Mouse (Mus musculus): Measurements from ENCODE around the gene Aldh3b2. TPM values are rescaled to one million over a fixed set of nuclear protein-coding genes. Genes with fewer than 3 reads are reported as not detected.

Aldh3b2 gene
- polyA plus RNA-seq, 1 experiment from 2014 or later = 0.36 TPM

DNA sequence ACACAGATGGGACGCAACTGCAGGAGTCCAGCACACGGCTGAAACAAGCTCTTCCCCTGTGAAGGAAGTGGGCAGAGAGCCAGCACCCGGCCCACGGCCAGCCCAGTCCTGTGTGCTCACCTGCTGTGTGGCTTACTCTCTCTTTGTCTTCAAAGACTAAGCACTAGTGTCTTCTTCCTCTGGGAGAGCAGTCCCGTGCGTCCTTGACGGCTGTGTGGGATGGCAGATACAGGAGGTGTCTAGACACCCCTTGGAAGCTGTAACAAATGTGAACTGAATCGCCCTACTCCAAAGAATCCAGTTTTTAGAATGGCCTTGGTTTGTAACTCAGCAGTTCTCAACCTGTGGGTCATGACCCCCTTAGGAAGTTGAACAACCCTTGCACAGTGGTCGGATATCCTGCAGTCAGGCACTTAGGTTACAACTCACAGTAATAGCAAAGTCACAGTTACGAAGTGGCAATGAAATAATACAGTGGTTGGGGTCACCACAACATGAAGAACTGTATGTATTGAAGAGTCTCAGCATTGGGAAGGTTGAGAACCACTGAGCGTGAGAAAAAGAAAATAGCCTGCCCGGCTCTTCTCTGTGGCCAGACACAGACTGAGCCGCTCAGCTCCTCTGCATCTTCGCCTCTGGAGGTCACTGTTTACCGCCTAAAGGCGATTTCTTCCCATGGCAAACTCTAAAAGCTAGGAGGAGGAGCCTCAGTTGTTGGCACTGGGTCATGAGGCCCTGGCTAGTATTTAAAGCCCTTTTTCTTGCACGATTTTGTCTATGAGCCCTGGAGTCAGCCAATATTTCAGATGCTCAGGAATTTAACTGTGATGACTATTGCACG lies 46.8 kb downstream of the Aldh3b2 start:
- ATAC-seq (peak; percentile 66; the same call in 1 of the 2 replicates), DNase-seq (ENCODE audit: low spot score) (peak; percentile 87)
- 26% methylated on average over 18 of the region's 18 CpGs for WGBS
- Histone ChIP-seq H3K27me3 (replicated peaks; ENCODE audit: control insufficient read depth, insufficient read depth, low read length) (no peaks in the 10 kb centered on the region), H3K4me1 (ENCODE audit: control insufficient read depth, insufficient read depth, low read length) (no peaks in the 10 kb centered on the region), H3K4me2 (ENCODE audit: low read length) (no peak overlapping the region), H3K9ac (ENCODE audit: low read length) (no peak overlapping the region), H3K36me3 (ENCODE audit: control insufficient read depth, insufficient read depth, low read length) (no peaks in the 10 kb centered on the region), H3K4me3 (ENCODE audit: low read depth, low read length) (no peak overlapping the region), H3K9me3 (replicated peaks; ENCODE audit: control insufficient read depth, low read length) (no peaks in the 10 kb centered on the region), H3K27ac (ENCODE audit: low read depth, low read length) (no peak overlapping the region)

DNA sequence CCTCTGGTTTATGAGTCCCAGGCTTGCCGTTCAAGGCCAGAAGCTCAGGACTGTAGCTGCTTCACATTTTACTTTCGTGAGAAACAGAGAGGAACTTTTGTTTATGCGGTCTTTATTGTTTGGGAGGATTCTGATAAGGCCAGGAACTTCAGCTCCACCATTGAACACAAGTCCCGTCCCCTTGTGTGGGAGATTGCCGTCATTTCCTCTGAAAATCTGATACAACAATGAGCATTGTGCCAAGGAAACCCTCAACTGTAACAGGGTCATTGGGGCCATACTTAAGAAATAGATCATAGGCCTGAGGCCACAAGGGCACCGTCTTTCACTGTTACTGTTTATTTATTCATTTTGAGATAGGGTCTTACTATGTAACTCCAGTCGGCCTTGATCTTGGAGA lies 51.1 kb downstream of the Aldh3b2 start:
- no peak for ATAC-seq
- DNase-seq (ENCODE audit: low spot score) = no peak
- Histone ChIP-seq H3K27me3 (replicated peaks; ENCODE audit: control insufficient read depth, insufficient read depth, low read length) (no peaks in the 10 kb centered on the region), H3K36me3 (ENCODE audit: control insufficient read depth, insufficient read depth, low read length) (no peaks in the 10 kb centered on the region), H3K27ac (ENCODE audit: low read depth, low read length) (no peak overlapping the region), H3K4me1 (ENCODE audit: control insufficient read depth, insufficient read depth, low read length) (no peaks in the 10 kb centered on the region), H3K4me3 (ENCODE audit: low read depth, low read length) (no peak overlapping the region), H3K9me3 (replicated peaks; ENCODE audit: control insufficient read depth, low read length) (no peaks in the 10 kb centered on the region), H3K4me2 (ENCODE audit: low read length) (no peak overlapping the region), H3K9ac (ENCODE audit: low read length) (no peak overlapping the region)
- 85% methylated on average over 7 of the region's 7 CpGs for WGBS

DNA sequence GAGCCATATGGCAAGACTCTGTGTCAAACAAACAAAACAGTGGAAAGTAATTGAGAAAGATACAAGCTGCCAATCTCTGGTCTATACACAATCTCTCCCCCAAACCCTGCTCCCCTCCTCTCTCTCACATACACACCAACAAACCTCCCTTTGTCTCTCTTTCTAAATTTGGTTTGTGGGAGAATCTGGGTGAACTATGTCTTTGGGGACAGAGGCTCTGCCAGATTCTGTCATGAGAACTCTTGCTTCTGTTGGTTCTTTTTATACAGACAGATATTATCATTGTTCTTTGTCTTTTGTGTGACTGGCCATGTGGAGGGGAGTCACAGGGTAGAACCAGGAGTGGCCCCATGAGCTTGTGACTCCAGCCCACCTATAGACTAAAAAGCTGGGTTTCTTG lies 55.4 kb downstream of the Aldh3b2 start:
- DNase-seq (ENCODE audit: low spot score) = no peak
- Histone ChIP-seq H3K4me1 (ENCODE audit: control insufficient read depth, insufficient read depth, low read length) (no peaks in the 10 kb centered on the region), H3K9ac (ENCODE audit: low read length) (no peak overlapping the region), H3K4me2 (ENCODE audit: low read length) (no peak overlapping the region), H3K36me3 (ENCODE audit: control insufficient read depth, insufficient read depth, low read length) (no peaks in the 10 kb centered on the region), H3K27ac (ENCODE audit: low read depth, low read length) (no peak overlapping the region), H3K4me3 (ENCODE audit: low read depth, low read length) (no peak overlapping the region), H3K9me3 (replicated peaks; ENCODE audit: control insufficient read depth, low read length) (no peaks in the 10 kb centered on the region), H3K27me3 (replicated peaks; ENCODE audit: control insufficient read depth, insufficient read depth, low read length) (no peaks in the 10 kb centered on the region)
- no peak for ATAC-seq

Other genes with a start within 250 kb of the Aldh3b2 start
- gene Kmt5b, start 204.9 kb upstream of the Aldh3b2 start, polyA plus RNA-seq (2014; fragmentation: Nextera tagmentation; extraction: Ambion mirVana) = 32.8 and 48.7 TPM in 2 replicates
- gene Chka, start 120.6 kb upstream of the Aldh3b2 start, polyA plus RNA-seq (2014; fragmentation: Nextera tagmentation; extraction: Ambion mirVana) = 32.0 and 49.5 TPM in 2 replicates
- 5.8 and 9.1 TPM in 2 replicates for gene Tcirg1, start 65.2 kb upstream of the Aldh3b2 start, polyA plus RNA-seq (2014; fragmentation: Nextera tagmentation; extraction: Ambion mirVana)
- gene Ndufs8, start 59.6 kb upstream of the Aldh3b2 start, polyA plus RNA-seq (2014; fragmentation: Nextera tagmentation; extraction: Ambion mirVana) = 243 and 301 TPM in 2 replicates
- 1.9 and 2.0 TPM in 2 replicates for gene Aldh3b1, start 42.5 kb upstream of the Aldh3b2 start, polyA plus RNA-seq (2014; fragmentation: Nextera tagmentation; extraction: Ambion mirVana)
- 7.5 and 9.4 TPM in 2 replicates for gene Unc93b1, start 37.1 kb upstream of the Aldh3b2 start, polyA plus RNA-seq (2014; fragmentation: Nextera tagmentation; extraction: Ambion mirVana)
- not detected in 2 replicates for gene Aldh3b3, start 13.7 kb upstream of the Aldh3b2 start, polyA plus RNA-seq (2014; fragmentation: Nextera tagmentation; extraction: Ambion mirVana)
- gene Acy3, start 14.2 kb downstream of the Aldh3b2 start, polyA plus RNA-seq (2014; fragmentation: Nextera tagmentation; extraction: Ambion mirVana) = 1.8 and 2.3 TPM in 2 replicates
- not detected in 2 replicates for gene Tbx10, start 20.4 kb downstream of the Aldh3b2 start, polyA plus RNA-seq (2014; fragmentation: Nextera tagmentation; extraction: Ambion mirVana)
- gene Nudt8, start 28.3 kb downstream of the Aldh3b2 start, polyA plus RNA-seq (2014; fragmentation: Nextera tagmentation; extraction: Ambion mirVana) = 35.6 and 41.1 TPM in 2 replicates
- gene Gm49405, start 28.3 kb downstream of the Aldh3b2 start, polyA plus RNA-seq (2014; fragmentation: Nextera tagmentation; extraction: Ambion mirVana) = 2.2 and 3.8 TPM in 2 replicates
- gene Doc2g, start 31.0 kb downstream of the Aldh3b2 start, polyA plus RNA-seq (2014; fragmentation: Nextera tagmentation; extraction: Ambion mirVana) = 3.2 and 5.4 TPM in 2 replicates
- 238 and 254 TPM in 2 replicates for gene Ndufv1, start 40.5 kb downstream of the Aldh3b2 start, polyA plus RNA-seq (2014; fragmentation: Nextera tagmentation; extraction: Ambion mirVana)
- 369 and 398 TPM in 2 replicates for gene Gstp1, start 65.7 kb downstream of the Aldh3b2 start, polyA plus RNA-seq (2014; fragmentation: Nextera tagmentation; extraction: Ambion mirVana)
- gene Gstp2, start 73.7 kb downstream of the Aldh3b2 start, polyA plus RNA-seq (2014; fragmentation: Nextera tagmentation; extraction: Ambion mirVana) = 1.2 and 4.2 TPM in 2 replicates
- not detected in 2 replicates for gene Gstp3, start 87.2 kb downstream of the Aldh3b2 start, polyA plus RNA-seq (2014; fragmentation: Nextera tagmentation; extraction: Ambion mirVana)
- gene Cabp2, start 109.2 kb downstream of the Aldh3b2 start, polyA plus RNA-seq (2014; fragmentation: Nextera tagmentation; extraction: Ambion mirVana) = not detected in 2 replicates
- 88.6 and 91.7 TPM in 2 replicates for gene Cdk2ap2, start 124.9 kb downstream of the Aldh3b2 start, polyA plus RNA-seq (2014; fragmentation: Nextera tagmentation; extraction: Ambion mirVana)
- gene Pitpnm1, start 127.7 kb downstream of the Aldh3b2 start, polyA plus RNA-seq (2014; fragmentation: Nextera tagmentation; extraction: Ambion mirVana) = 29.1 and 40.8 TPM in 2 replicates
- gene Aip, start 153.5 kb downstream of the Aldh3b2 start, polyA plus RNA-seq (2014; fragmentation: Nextera tagmentation; extraction: Ambion mirVana) = 85.2 and 94.4 TPM in 2 replicates
- not detected in 2 replicates for gene Gpr152, start 167.5 kb downstream of the Aldh3b2 start, polyA plus RNA-seq (2014; fragmentation: Nextera tagmentation; extraction: Ambion mirVana)
- gene Cabp4, start 171.7 kb downstream of the Aldh3b2 start, polyA plus RNA-seq (2014; fragmentation: Nextera tagmentation; extraction: Ambion mirVana) = 0.08 and 0.12 TPM in 2 replicates
- gene Coro1b, start 176.3 kb downstream of the Aldh3b2 start, polyA plus RNA-seq (2014; fragmentation: Nextera tagmentation; extraction: Ambion mirVana) = 134 and 154 TPM in 2 replicates
- 0.24 TPM in 1 of 2 replicates, not detected in the other for gene Ptprcap, start 181.3 kb downstream of the Aldh3b2 start, polyA plus RNA-seq (2014; fragmentation: Nextera tagmentation; extraction: Ambion mirVana)
- gene Rps6kb2, start 191.0 kb downstream of the Aldh3b2 start, polyA plus RNA-seq (2014; fragmentation: Nextera tagmentation; extraction: Ambion mirVana) = 32.3 and 35.5 TPM in 2 replicates
- 3.9 and 4.2 TPM in 2 replicates for gene Carns1, start 203.2 kb downstream of the Aldh3b2 start, polyA plus RNA-seq (2014; fragmentation: Nextera tagmentation; extraction: Ambion mirVana)
- 0.52 and 0.80 TPM in 2 replicates for gene Tbc1d10c, start 219.0 kb downstream of the Aldh3b2 start, polyA plus RNA-seq (2014; fragmentation: Nextera tagmentation; extraction: Ambion mirVana)
- 608 and 689 TPM in 2 replicates for gene Ppp1ca, start 219.7 kb downstream of the Aldh3b2 start, polyA plus RNA-seq (2014; fragmentation: Nextera tagmentation; extraction: Ambion mirVana)
- gene Rad9a, start 229.3 kb downstream of the Aldh3b2 start, polyA plus RNA-seq (2014; fragmentation: Nextera tagmentation; extraction: Ambion mirVana) = 25.5 and 25.7 TPM in 2 replicates
- gene Clcf1, start 241.9 kb downstream of the Aldh3b2 start, polyA plus RNA-seq (2014; fragmentation: Nextera tagmentation; extraction: Ambion mirVana) = 0.61 and 0.85 TPM in 2 replicates
- gene AC109138.7, start 242.0 kb downstream of the Aldh3b2 start, polyA plus RNA-seq (2014; fragmentation: Nextera tagmentation; extraction: Ambion mirVana) = not detected in 2 replicates

Data from forebrain, embryonic 14.5 days (tissue).